Mouse (Mus musculus) CD4-positive, CD25-positive, alpha-beta regulatory T cell, adult 2 months (primary cell): ENCODE measurements at regions not wholly inside any gene's neighbourhood (a gene's known extent, or its start where the extent isn't known, plus 50 kb on each side); places are given as distances from the start of the nearest gene placed in this dataset.

Source experiments
- DNase-seq: peaks from one replicate; pipeline ENCODE4 v3.0.0-alpha.2; 2012; ENCODE audit warnings: low read depth, low spot score

DNA sequence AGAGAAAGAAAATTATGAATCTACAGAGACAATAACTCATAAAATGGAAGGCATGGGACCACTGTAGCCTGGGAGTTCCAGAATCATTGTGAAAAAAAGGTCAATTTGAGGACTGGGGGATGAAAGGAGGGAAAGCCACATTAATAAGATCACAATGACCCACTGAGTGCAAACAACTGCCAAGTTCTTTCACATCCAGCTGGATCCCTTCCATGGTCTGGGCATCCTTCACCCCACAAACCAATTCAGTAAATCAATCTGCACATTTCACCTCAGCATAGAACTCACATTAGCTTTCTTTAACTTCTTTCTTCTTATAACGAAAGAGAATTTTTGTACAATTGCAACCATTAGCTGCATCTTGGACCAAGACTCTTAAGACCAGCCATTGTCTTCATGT is 169.4 kb downstream of the Gm19410 start:
- no peak for DNase-seq

GRCm38 (mm10) chr8:35939199-35939598 is 173.6 kb downstream of the Gm19410 start:
- DNase-seq = no peak

DNA sequence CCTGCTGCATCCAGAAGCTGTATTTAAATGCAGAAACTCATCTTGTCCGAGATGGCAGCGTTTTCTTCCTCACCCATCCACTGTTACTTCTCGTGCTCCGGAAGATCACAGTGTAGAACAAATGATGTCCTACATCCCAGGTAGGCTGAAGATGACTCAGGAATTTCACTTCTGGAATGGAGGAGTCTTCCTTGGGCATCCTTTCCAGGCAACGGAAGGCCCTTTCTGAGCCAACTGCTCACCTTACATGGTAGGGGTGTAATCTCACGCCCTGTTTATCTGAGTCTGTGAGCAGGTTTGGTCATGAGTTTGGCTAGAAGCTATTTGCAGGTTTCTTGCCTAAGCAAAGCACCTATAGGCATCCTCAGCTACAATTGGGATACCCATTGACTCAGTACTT is 176.9 kb downstream of the Gm19410 start:
- DNase-seq = no peak

GRCm38 (mm10) chr8:35943686-35944085 is 178.1 kb downstream of the Gm19410 start:
- no peak for DNase-seq

GRCm38 (mm10) chr8:35944461-35944860 is 178.9 kb downstream of the Gm19410 start:
- no peak for DNase-seq

- peak; percentile 28 for DNase-seq
Observed at GRCm38 (mm10) chr8:35946539-35946940, 180.9 kb downstream of the Gm19410 start.

DNA sequence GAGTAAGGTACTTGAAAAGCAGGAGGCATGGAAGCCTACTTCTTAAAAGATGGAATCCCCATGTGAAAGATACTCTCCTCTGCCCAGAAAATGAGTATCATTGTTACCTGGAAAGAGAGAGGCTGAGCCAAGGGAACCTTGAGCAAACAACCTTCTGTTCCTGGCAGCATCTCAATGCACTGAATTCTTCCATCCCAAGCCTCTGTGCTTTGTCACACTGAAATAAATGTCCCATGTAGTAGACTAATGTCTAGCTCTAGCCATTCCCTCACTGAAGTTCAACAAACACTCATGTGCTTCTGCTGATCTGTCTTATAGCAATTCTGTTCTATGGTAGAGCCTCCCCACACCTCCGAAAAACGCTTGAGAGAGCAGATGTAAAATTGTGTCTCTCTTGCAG is 182.6 kb downstream of the Gm19410 start:
- no peak for DNase-seq

DNA sequence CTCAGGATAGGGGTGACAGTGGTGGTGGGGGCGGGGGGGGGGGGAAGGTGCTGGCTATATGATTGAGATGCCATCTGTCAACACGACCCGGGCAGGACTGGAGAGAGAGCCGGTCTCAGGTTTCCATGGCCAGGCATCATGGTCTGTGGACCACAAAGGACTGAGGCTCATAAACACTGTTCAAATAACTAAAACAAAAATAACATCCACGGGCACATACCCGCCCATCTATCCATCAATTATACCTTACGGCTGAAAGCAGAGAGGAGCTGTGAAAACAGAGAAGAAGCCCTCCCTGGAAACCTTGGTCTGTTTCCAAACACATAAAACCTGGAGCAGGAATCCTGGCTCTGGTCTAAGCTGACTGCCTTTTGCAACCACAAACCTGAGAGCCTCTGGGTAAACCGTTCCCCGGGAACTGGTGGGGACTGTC is 183.2 kb downstream of the Gm19410 start:
- DNase-seq = no peak

DNA sequence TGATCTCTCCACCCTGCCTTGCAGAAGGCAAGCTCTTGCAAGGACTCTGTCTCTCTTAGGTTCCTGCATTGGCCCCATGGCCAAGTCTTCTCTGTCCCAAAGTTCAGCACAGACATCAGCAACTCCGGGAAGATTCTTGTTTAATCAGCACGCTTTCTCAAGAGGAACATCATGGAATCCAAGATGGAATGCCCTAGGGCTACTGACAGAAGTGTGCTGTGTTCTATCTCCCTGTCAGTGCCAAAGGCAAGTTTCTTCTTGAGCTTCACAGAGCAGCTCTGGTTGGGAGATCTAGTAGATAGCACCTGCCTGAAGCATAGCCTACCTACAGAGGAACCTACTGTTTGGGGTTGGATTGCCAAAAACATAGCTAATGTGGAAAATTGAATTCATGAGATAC is 189.9 kb downstream of the Gm19410 start:
- no peak for DNase-seq

- no peak for DNase-seq
Observed at GRCm38 (mm10) chr8:35956319-35956718, 190.7 kb downstream of the Gm19410 start.

GRCm38 (mm10) chr8:35959201-35959600 is 193.6 kb downstream of the Gm19410 start:
- DNase-seq = no peak

DNA sequence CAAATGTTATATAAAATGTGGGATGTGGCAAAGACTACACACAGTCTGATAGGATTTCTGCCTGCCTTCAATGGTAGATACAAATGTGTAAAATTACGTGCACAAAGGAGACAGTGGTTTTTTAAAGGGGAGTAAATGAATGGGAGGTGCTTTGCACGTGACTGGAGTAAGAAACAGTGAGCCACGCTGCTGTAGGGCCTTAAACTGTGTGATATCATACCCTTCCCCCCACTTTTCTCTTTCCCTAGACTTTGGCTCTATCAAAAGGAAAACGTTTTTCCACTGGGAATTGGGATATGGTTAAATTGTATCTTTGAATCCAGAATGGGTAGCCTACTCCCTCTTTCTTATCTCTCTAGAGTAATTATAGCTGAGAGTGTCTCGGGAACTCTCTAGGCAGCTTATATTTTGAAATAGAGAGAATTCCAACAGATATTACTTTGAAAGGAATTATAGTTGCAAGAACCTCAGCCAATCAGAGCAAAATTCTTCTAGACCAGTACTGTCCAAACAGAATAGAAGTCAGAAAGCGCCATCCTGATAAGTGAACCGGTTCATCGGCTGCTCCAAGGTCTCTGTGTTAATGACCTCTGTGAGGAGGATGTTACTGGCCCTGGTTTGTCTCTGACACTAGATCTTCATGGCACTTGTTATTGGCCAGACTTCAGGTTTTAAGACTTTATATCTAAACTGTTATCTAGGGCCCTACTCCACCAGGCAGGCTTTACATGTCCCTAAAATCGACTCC is 195.5 kb downstream of the Gm19410 start:
- no peak for DNase-seq

- DNase-seq = no peak
Observed at GRCm38 (mm10) chr8:35961615-35962220, 196.1 kb downstream of the Gm19410 start.

GRCm38 (mm10) chr8:35964932-35965331 is 199.3 kb downstream of the Gm19410 start:
- no peak for DNase-seq

DNA sequence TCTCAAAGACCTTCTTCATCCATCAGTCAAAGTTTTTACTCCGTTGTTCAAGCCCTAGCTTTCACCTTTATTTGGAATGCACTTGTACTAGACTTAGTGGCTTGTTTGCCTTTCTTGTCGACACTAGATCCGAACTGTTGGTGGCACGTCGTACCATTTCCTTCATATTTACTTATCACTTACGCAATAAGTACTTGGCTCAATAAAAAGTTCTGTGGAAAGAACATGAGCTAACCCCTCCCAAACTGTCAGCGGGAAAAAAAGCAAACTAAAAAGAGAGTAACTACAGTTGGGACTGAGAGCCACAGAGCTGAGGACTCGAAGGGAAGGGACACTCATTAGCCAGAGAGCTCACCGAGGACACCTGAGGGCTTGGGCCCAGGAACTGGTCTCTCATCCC is 202.8 kb downstream of the Gm19410 start:
- no peak for DNase-seq

GRCm38 (mm10) chr8:35971082-35971481 is 205.5 kb downstream of the Gm19410 start:
- no peak for DNase-seq

DNA sequence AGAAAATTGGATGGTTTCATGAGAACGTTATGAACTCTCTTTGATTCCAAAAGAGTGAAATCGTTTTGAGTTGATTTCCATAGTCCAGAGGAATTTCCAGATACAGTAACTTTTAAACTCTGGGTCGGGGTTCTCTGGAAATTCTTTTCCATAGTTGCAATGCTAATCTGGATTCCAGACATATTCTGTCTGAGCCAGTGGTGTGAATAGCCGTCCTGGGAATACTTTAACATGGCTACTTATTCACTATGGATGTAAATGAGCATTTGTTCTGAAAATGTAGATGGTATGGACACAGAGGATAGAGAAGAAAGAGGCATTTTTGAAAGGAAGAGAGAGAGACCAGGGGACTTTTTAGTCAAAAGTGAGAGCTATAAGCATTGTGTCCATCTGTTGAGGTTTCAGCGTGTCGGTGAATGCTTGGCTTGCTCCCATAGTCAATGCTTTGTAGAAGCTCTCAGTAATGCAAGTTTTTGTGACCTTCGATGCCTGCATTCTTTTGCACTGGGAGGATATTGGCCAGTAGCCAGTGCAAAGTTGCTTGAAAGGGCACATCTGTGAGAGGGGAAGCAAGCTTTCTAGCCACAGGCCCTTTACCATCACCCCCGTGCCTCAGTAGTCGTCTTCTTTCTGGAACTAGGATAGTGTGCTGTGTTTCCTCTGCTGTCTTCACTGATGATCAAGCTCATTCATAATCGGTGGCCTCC is 208.9 kb downstream of the Gm19410 start:
- DNase-seq = no peak

- no peak for DNase-seq
Observed at GRCm38 (mm10) chr8:35979638-35980255, 214.2 kb downstream of the Gm19410 start.

GRCm38 (mm10) chr8:35983083-35983482 is 217.5 kb downstream of the Gm19410 start:
- no peak for DNase-seq

DNA sequence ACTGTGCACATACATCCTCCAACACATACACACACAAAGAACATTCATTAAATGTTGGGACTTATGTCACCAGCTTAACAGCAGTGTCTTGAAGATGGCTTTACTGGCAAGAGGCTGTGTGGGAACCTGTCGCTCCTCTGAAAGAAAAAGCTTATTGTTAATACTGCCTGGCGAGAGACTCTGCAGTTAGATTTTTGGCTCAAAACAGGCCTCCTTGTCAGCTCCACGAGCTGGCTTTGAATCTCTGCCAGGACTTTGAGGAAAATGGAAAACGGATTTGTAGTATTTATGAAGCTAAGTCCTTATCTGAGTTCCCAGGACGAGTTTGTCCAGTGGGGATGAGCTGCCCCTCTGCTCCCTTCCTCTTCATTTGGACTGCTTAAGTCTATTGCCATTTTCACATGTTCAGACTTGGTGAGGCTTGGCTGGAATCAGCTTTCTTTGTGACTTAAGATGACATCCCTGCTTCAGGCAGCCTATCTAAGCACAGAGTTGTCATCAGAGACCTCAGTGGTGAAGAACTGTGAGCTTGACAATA is 219.6 kb downstream of the Gm19410 start:
- DNase-seq = no peak

GRCm38 (mm10) chr8:35987327-35987726 is 221.7 kb downstream of the Gm19410 start:
- no peak for DNase-seq

DNA sequence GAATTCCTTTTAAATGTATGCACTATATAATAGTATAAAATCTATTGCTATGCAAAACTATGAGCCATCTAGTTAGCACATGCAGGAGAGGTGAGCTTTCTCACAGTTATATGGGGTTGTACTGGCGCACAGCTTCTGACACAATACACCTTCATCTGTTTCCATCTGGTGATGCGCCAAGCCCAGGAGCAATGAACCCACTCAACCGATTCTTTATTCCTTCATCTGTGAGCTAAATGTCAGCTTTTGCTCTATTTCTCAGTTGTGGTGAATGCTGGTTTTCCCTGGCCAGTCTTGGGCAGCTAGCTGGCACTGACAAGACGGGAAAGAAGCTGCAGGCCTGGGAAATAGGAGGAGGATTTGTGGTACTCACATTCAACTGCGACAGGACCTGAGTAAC is 225.4 kb downstream of the Gm19410 start:
- no peak for DNase-seq
